Mouse (Mus musculus) lung, postnatal 0 days (tissue): ENCODE measurements around the gene Olfr1018. TPM values are rescaled to one million over a fixed set of nuclear protein-coding genes. Genes with fewer than 3 reads are reported as not detected.

Experiments
- ATAC-seq: fragments of 200-750 bp; cut with Nextera tagmentation; 2 replicates; pipeline ENCODE4 v1.8.0; 2017; ENCODE audit warnings: moderate library complexity
- DNase-seq: peaks from one replicate; pipeline ENCODE4 v3.0.0-alpha.2; 2016; ENCODE audit warnings: low spot score
- H3K27ac ChIP-seq: fragments of 300-500 bp; sonication (generic); 2 replicates; pipeline ENCODE4 v1.5.1; 2014; ENCODE audit warnings: antibody characterized with exemption, mild to moderate bottlenecking, low read length, mixed read lengths
- H3K27me3 ChIP-seq: fragments of 300-500 bp; sonication (generic); replicated peaks from 2 replicates; pipeline ENCODE4 v1.6.1; 2014; ENCODE audit warnings: low read length, mixed read lengths; ENCODE audit not compliant: insufficient read depth
- H3K36me3 ChIP-seq: fragments of 300-500 bp; sonication (generic); 2 replicates; pipeline ENCODE4 v1.6.1; 2014; ENCODE audit warnings: low read length, mixed read lengths; ENCODE audit not compliant: insufficient read depth
- H3K4me1 ChIP-seq: fragments of 300-500 bp; sonication (generic); 2 replicates; pipeline ENCODE4 v1.6.1; 2014; ENCODE audit warnings: antibody characterized with exemption, low read depth, low read length, mixed read lengths; ENCODE audit not compliant: insufficient read depth
- H3K4me2 ChIP-seq: fragments of 300-500 bp; sonication (generic); replicated peaks from 2 replicates; pipeline ENCODE4 v1.6.1; 2014; ENCODE audit warnings: low read depth, mild to moderate bottlenecking, low read length, moderate library complexity, mixed read lengths
- H3K4me3 ChIP-seq: fragments of 300-500 bp; sonication (generic); 2 replicates; pipeline ENCODE4 v1.5.1; 2014; ENCODE audit warnings: low read depth, low read length
- H3K9ac ChIP-seq: fragments of 300-500 bp; sonication (generic); replicated peaks from 2 replicates; pipeline ENCODE4 v1.6.1; 2014; ENCODE audit warnings: low read depth, mild to moderate bottlenecking
- H3K9me3 ChIP-seq: fragments of 300-500 bp; sonication (generic); 2 replicates; pipeline ENCODE4 v1.6.1; 2016; ENCODE audit warnings: low read length, mixed read lengths
- CTCF ChIP-seq: IDR thresholded peaks from 2 replicates; pipeline ENCODE4 v1.5.1; 2016; ENCODE audit warnings: antibody characterized with exemption, mild to moderate bottlenecking
- EP300 ChIP-seq: IDR thresholded peaks from 2 replicates; pipeline ENCODE4 v1.6.1; 2016; ENCODE audit warnings: antibody characterized with exemption, mild to moderate bottlenecking, control low read depth
- WGBS: fragments of 180-500 bp; shearing (Covaris S2); extraction: QIAGEN DNeasy Blood & Tissue Kit; methylation state at CpG from one replicate; pipeline ENCODE4 v1.1.7; 2014; 5-methylcytosine and 5-hydroxymethylcytosine counted together
- polyA plus RNA-seq: library from polyadenylated mRNA; unstranded; fragments of >200 nt; fragmentation: Nextera tagmentation; extraction: Ambion mirVana; gene quantifications from 2 replicates; pipeline ENCODE4 v1.2.1, GENCODE M21; 2015

Olfr1018 gene
- polyA plus RNA-seq, 1 experiment from 2014 or later, result not detected

- H3K4me3 ChIP-seq, result no peak within 1 kb of the TSS
- no peak for TF ChIP-seq CTCF
- TF ChIP-seq EP300, result no peak
- ATAC-seq, result no peak
Observed at GRCm38 (mm10) chr2:85846730-85847129, 28.5 kb downstream of the Olfr1018 start, which contains the start of gene Olfr1020. Olfr1020 (plus strand) TSS chr2:85847030.

GRCm38 (mm10) chr2:85868294-85868693, 50.0 kb downstream of the Olfr1018 start, which contains the start of gene Olfr1022:
Olfr1022 (plus strand) TSS chr2:85868594.
- Histone ChIP-seq H3K4me1 (no peaks in the 10 kb centered on the region), H3K4me3 (no peak within 1 kb of the TSS), H3K9me3 (no peaks in the 10 kb centered on the region), H3K9ac (no peak within 1 kb of the TSS), H3K27me3 (no peaks in the 10 kb centered on the region), H3K4me2 (no peak within 1 kb of the TSS), H3K36me3 (no peaks in the 10 kb centered on the region), H3K27ac (no peak within 1 kb of the TSS)
- 15% methylated on average over 2 of the region's 2 CpGs for WGBS
- no peak for TF ChIP-seq CTCF
- TF ChIP-seq EP300, result no peak
- DNase-seq, result no peak
- no peak for ATAC-seq

More at GRCm38 (mm10) chr2:85846730-85847129, 28.5 kb downstream of the Olfr1018 start, which contains the start of gene Olfr1020:
- Histone ChIP-seq H3K36me3 (no peaks in the 10 kb centered on the region), H3K27ac (no peak within 1 kb of the TSS), H3K27me3 (no peaks in the 10 kb centered on the region), H3K4me2 (no peak within 1 kb of the TSS), H3K9me3 (no peaks in the 10 kb centered on the region), H3K4me1 (no peaks in the 10 kb centered on the region), H3K9ac (no peak within 1 kb of the TSS)
- WGBS, result 70% methylated on average over 1 of the region's 1 CpGs
- no peak for DNase-seq

Other genes starting within 250 kb of the Olfr1018 start
- gene Olfr996, start 239.3 kb upstream of the Olfr1018 start, polyA plus RNA-seq, result not detected in 2 replicates
- not detected in 2 replicates for gene Olfr998, start 229.5 kb upstream of the Olfr1018 start, polyA plus RNA-seq
- not detected in 2 replicates for gene Olfr1000, start 206.6 kb upstream of the Olfr1018 start, polyA plus RNA-seq
- not detected in 2 replicates for gene Olfr1002, start 167.8 kb upstream of the Olfr1018 start, polyA plus RNA-seq
- not detected in 2 replicates for gene Olfr154, start 154.0 kb upstream of the Olfr1018 start, polyA plus RNA-seq
- gene Olfr1006, start 139.7 kb upstream of the Olfr1018 start, polyA plus RNA-seq, result not detected in 2 replicates
- gene Olfr1008, start 129.0 kb upstream of the Olfr1018 start, polyA plus RNA-seq, result not detected in 2 replicates
- gene Olfr1009, start 103.1 kb upstream of the Olfr1018 start, polyA plus RNA-seq, result not detected in 2 replicates
- not detected in 2 replicates for gene Olfr1012, start 55.7 kb upstream of the Olfr1018 start, polyA plus RNA-seq
- not detected in 2 replicates for gene Olfr1013, start 51.4 kb upstream of the Olfr1018 start, polyA plus RNA-seq
- not detected in 2 replicates for gene Olfr1014, start 45.8 kb upstream of the Olfr1018 start, polyA plus RNA-seq
- gene Olfr1015, start 36.5 kb upstream of the Olfr1018 start, polyA plus RNA-seq, result not detected in 2 replicates
- not detected in 2 replicates for gene Olfr1016, start 15.9 kb upstream of the Olfr1018 start, polyA plus RNA-seq
- not detected in 2 replicates for gene Olfr1019, start 27.0 kb downstream of the Olfr1018 start, polyA plus RNA-seq
- gene Olfr1020, start 28.6 kb downstream of the Olfr1018 start, polyA plus RNA-seq, result not detected in 2 replicates
- not detected in 2 replicates for gene Olfr1022, start 50.1 kb downstream of the Olfr1018 start, polyA plus RNA-seq
- gene Olfr1023, start 67.2 kb downstream of the Olfr1018 start, polyA plus RNA-seq, result not detected in 2 replicates
- gene Olfr1024, start 86.6 kb downstream of the Olfr1018 start, polyA plus RNA-seq, result not detected in 2 replicates
- not detected in 2 replicates for gene Olfr1025-ps1, start 96.7 kb downstream of the Olfr1018 start, polyA plus RNA-seq
- not detected in 2 replicates for gene Olfr1026, start 103.1 kb downstream of the Olfr1018 start, polyA plus RNA-seq
- not detected in 2 replicates for gene Olfr1028, start 132.0 kb downstream of the Olfr1018 start, polyA plus RNA-seq
- not detected in 2 replicates for gene Olfr1029, start 155.4 kb downstream of the Olfr1018 start, polyA plus RNA-seq
- not detected in 2 replicates for gene Olfr1030, start 160.8 kb downstream of the Olfr1018 start, polyA plus RNA-seq
- not detected in 2 replicates for gene Olfr1031, start 171.8 kb downstream of the Olfr1018 start, polyA plus RNA-seq
- not detected in 2 replicates for gene Olfr1032, start 187.1 kb downstream of the Olfr1018 start, polyA plus RNA-seq
- 3.4 and 8.8 TPM in 2 replicates for gene Olfr1033, start 202.2 kb downstream of the Olfr1018 start, polyA plus RNA-seq
- 0.06 TPM in 1 of 2 replicates, not detected in the other for gene Olfr1034, start 227.4 kb downstream of the Olfr1018 start, polyA plus RNA-seq